Mouse (Mus musculus): ENCODE measurements around the gene Pde6g. TPM values are rescaled to one million over a fixed set of nuclear protein-coding genes. Genes with fewer than 3 reads are reported as not detected.

Pde6g gene
- polyA plus RNA-seq, 1 experiment from 2014 or later: not detected

- DNase-seq (ENCODE audit: low spot score): no peak
- no peak for ATAC-seq (replicated peaks; ENCODE audit: low FRiP score, low TSS enrichment, low read depth)
- H3K9ac ChIP-seq (ENCODE audit: low read length): peak overlapping the region; percentile 90
- peaks cover 35% of the 10 kb centered on the region for H3K36me3 ChIP-seq (ENCODE audit: control insufficient read depth, insufficient read depth, low read length)
- 68% methylated on average over 6 of the region's 6 CpGs for WGBS
- no peaks in the 10 kb centered on the region for H3K9me3 ChIP-seq (ENCODE audit: control insufficient read depth, low read length)
- H3K4me2 ChIP-seq (ENCODE audit: low read length): peak overlapping the region; percentile 92
- peaks cover 13% of the 10 kb centered on the region; the same call in 1 of the 2 replicates for H3K4me1 ChIP-seq (replicated peaks; ENCODE audit: control insufficient read depth, insufficient read depth, low read length)
- no peak overlapping the region for H3K27ac ChIP-seq (ENCODE audit: low read depth)
- peak overlapping the region; percentile 96 for H3K4me3 ChIP-seq (ENCODE audit: low read depth, low read length)
- no peaks in the 10 kb centered on the region for H3K27me3 ChIP-seq (replicated peaks; ENCODE audit: control insufficient read depth, insufficient read depth, low read length)
Observed at GRCm38 (mm10) chr11:120458847-120459597, 5.7 kb upstream of the Pde6g start.

- Histone ChIP-seq H3K27me3 (replicated peaks; ENCODE audit: control insufficient read depth, insufficient read depth, low read length) (no peaks in the 10 kb centered on the region), H3K4me2 (ENCODE audit: low read length) (peak within 1 kb of the TSS; percentile 92), H3K27ac (ENCODE audit: low read depth) (peak within 1 kb of the TSS; percentile 71), H3K9me3 (ENCODE audit: control insufficient read depth, low read length) (no peaks in the 10 kb centered on the region), H3K4me1 (replicated peaks; ENCODE audit: control insufficient read depth, insufficient read depth, low read length) (peaks cover 13% of the 10 kb centered on the region; the same call in 1 of the 2 replicates), H3K9ac (ENCODE audit: low read length) (peak within 1 kb of the TSS; percentile 90), H3K4me3 (ENCODE audit: low read depth, low read length) (peak within 1 kb of the TSS; percentile 96), H3K36me3 (ENCODE audit: control insufficient read depth, insufficient read depth, low read length) (peaks cover 30% of the 10 kb centered on the region)
- 3% methylated on average over 62 of the region's 62 CpGs for WGBS
- ATAC-seq (replicated peaks; ENCODE audit: low FRiP score, low TSS enrichment, low read depth) (peak; percentile 80), DNase-seq (ENCODE audit: low spot score) (peak; percentile 89)
Observed at GRCm38 (mm10) chr11:120457772-120458751, 4.8 kb upstream of the Pde6g start, which contains the start of the genes Oxld1 and Ccdc137. TSS of gene Oxld1 (minus strand) at chr11:120458068. TSS of gene Ccdc137 (plus strand) at chr11:120458115.

GRCm38 (mm10) chr11:120457370-120457769 lies 4.1 kb upstream of the Pde6g start:
- H3K9ac ChIP-seq (ENCODE audit: low read length): peak overlapping the region; percentile 90
- ATAC-seq (replicated peaks; ENCODE audit: low FRiP score, low TSS enrichment, low read depth) (0 out of 2 replicates have a peak, but pooled peaks have one; percentile 2), DNase-seq (ENCODE audit: low spot score) (no peak)
- peak overlapping the region; percentile 71 for H3K27ac ChIP-seq (ENCODE audit: low read depth)
- peaks cover 27% of the 10 kb centered on the region for H3K36me3 ChIP-seq (ENCODE audit: control insufficient read depth, insufficient read depth, low read length)
- H3K4me3 ChIP-seq (ENCODE audit: low read depth, low read length): peak overlapping the region; percentile 96
- WGBS: 30% methylated on average over 14 of the region's 14 CpGs
- H3K4me1 ChIP-seq (replicated peaks; ENCODE audit: control insufficient read depth, insufficient read depth, low read length): peaks cover 13% of the 10 kb centered on the region; the same call in 1 of the 2 replicates
- no peaks in the 10 kb centered on the region for H3K27me3 ChIP-seq (replicated peaks; ENCODE audit: control insufficient read depth, insufficient read depth, low read length)
- no peaks in the 10 kb centered on the region for H3K9me3 ChIP-seq (ENCODE audit: control insufficient read depth, low read length)
- peak overlapping the region; percentile 92 for H3K4me2 ChIP-seq (ENCODE audit: low read length)

- 93% methylated on average over 7 of the region's 7 CpGs for WGBS
- no peak overlapping the region for H3K9ac ChIP-seq (ENCODE audit: low read length)
- no peak overlapping the region for H3K27ac ChIP-seq (ENCODE audit: low read depth)
- H3K9me3 ChIP-seq (ENCODE audit: control insufficient read depth, low read length): no peaks in the 10 kb centered on the region
- H3K27me3 ChIP-seq (replicated peaks; ENCODE audit: control insufficient read depth, insufficient read depth, low read length): no peaks in the 10 kb centered on the region
- H3K4me3 ChIP-seq (ENCODE audit: low read depth, low read length): no peak overlapping the region
- no peak for ATAC-seq (replicated peaks; ENCODE audit: low FRiP score, low TSS enrichment, low read depth)
- peaks cover 13% of the 10 kb centered on the region; the same call in 1 of the 2 replicates for H3K4me1 ChIP-seq (replicated peaks; ENCODE audit: control insufficient read depth, insufficient read depth, low read length)
- no peak for DNase-seq (ENCODE audit: low spot score)
- no peak overlapping the region for H3K4me2 ChIP-seq (ENCODE audit: low read length)
- H3K36me3 ChIP-seq (ENCODE audit: control insufficient read depth, insufficient read depth, low read length): peaks cover 8% of the 10 kb centered on the region
Observed at GRCm38 (mm10) chr11:120455413-120455812, 2.1 kb upstream of the Pde6g start.

GRCm38 (mm10) chr11:120454965-120455364 lies 1.7 kb upstream of the Pde6g start:
- no peak overlapping the region for H3K27ac ChIP-seq (ENCODE audit: low read depth)
- H3K9me3 ChIP-seq (ENCODE audit: control insufficient read depth, low read length): no peaks in the 10 kb centered on the region
- peaks cover 5% of the 10 kb centered on the region for H3K36me3 ChIP-seq (ENCODE audit: control insufficient read depth, insufficient read depth, low read length)
- H3K4me2 ChIP-seq (ENCODE audit: low read length): no peak overlapping the region
- peaks cover 13% of the 10 kb centered on the region; the same call in 1 of the 2 replicates for H3K4me1 ChIP-seq (replicated peaks; ENCODE audit: control insufficient read depth, insufficient read depth, low read length)
- no peaks in the 10 kb centered on the region for H3K27me3 ChIP-seq (replicated peaks; ENCODE audit: control insufficient read depth, insufficient read depth, low read length)
- no peak for DNase-seq (ENCODE audit: low spot score)
- H3K4me3 ChIP-seq (ENCODE audit: low read depth, low read length): no peak overlapping the region
- WGBS: 95% methylated on average over 4 of the region's 4 CpGs
- ATAC-seq (replicated peaks; ENCODE audit: low FRiP score, low TSS enrichment, low read depth): no peak
- H3K9ac ChIP-seq (ENCODE audit: low read length): no peak overlapping the region; the same call in 1 of the 2 replicates

GRCm38 (mm10) chr11:120452246-120452645 lies 1.1 kb downstream of the Pde6g start:
- WGBS: 53% methylated on average over 3 of the region's 3 CpGs
- Histone ChIP-seq H3K27ac (ENCODE audit: low read depth) (no peak overlapping the region), H3K36me3 (ENCODE audit: control insufficient read depth, insufficient read depth, low read length) (no peaks in the 10 kb centered on the region), H3K27me3 (replicated peaks; ENCODE audit: control insufficient read depth, insufficient read depth, low read length) (no peaks in the 10 kb centered on the region), H3K4me1 (replicated peaks; ENCODE audit: control insufficient read depth, insufficient read depth, low read length) (peaks cover 5% of the 10 kb centered on the region; the same call in 1 of the 2 replicates), H3K9ac (ENCODE audit: low read length) (no peak overlapping the region), H3K4me2 (ENCODE audit: low read length) (no peak overlapping the region), H3K4me3 (ENCODE audit: low read depth, low read length) (no peak overlapping the region), H3K9me3 (ENCODE audit: control insufficient read depth, low read length) (no peaks in the 10 kb centered on the region)
- DNase-seq (ENCODE audit: low spot score) (no peak), ATAC-seq (replicated peaks; ENCODE audit: low FRiP score, low TSS enrichment, low read depth) (no peak)

GRCm38 (mm10) chr11:120447179-120447578 lies 6.1 kb downstream of the Pde6g start:
- no peaks in the 10 kb centered on the region for H3K36me3 ChIP-seq (ENCODE audit: control insufficient read depth, insufficient read depth, low read length)
- no peak overlapping the region for H3K27ac ChIP-seq (ENCODE audit: low read depth)
- no peaks in the 10 kb centered on the region for H3K9me3 ChIP-seq (ENCODE audit: control insufficient read depth, low read length)
- no peaks in the 10 kb centered on the region for H3K27me3 ChIP-seq (replicated peaks; ENCODE audit: control insufficient read depth, insufficient read depth, low read length)
- no peak overlapping the region for H3K9ac ChIP-seq (ENCODE audit: low read length)
- WGBS: 73% methylated on average over 7 of the region's 7 CpGs
- H3K4me1 ChIP-seq (replicated peaks; ENCODE audit: control insufficient read depth, insufficient read depth, low read length): no peaks in the 10 kb centered on the region
- no peak for ATAC-seq (replicated peaks; ENCODE audit: low FRiP score, low TSS enrichment, low read depth)
- H3K4me3 ChIP-seq (ENCODE audit: low read depth, low read length): no peak overlapping the region
- no peak overlapping the region for H3K4me2 ChIP-seq (ENCODE audit: low read length)
- DNase-seq (ENCODE audit: low spot score): no peak

GRCm38 (mm10) chr11:120445475-120445874 lies 7.8 kb downstream of the Pde6g start:
- ATAC-seq (replicated peaks; ENCODE audit: low FRiP score, low TSS enrichment, low read depth): no peak
- H3K4me3 ChIP-seq (ENCODE audit: low read depth, low read length): no peak overlapping the region
- no peaks in the 10 kb centered on the region for H3K27me3 ChIP-seq (replicated peaks; ENCODE audit: control insufficient read depth, insufficient read depth, low read length)
- no peak overlapping the region for H3K27ac ChIP-seq (ENCODE audit: low read depth)
- DNase-seq (ENCODE audit: low spot score): no peak
- 65% methylated on average over 3 of the region's 3 CpGs for WGBS
- no peak overlapping the region for H3K4me2 ChIP-seq (ENCODE audit: low read length)
- no peak overlapping the region for H3K9ac ChIP-seq (ENCODE audit: low read length)
- no peaks in the 10 kb centered on the region for H3K4me1 ChIP-seq (replicated peaks; ENCODE audit: control insufficient read depth, insufficient read depth, low read length)
- H3K9me3 ChIP-seq (ENCODE audit: control insufficient read depth, low read length): no peaks in the 10 kb centered on the region
- no peaks in the 10 kb centered on the region for H3K36me3 ChIP-seq (ENCODE audit: control insufficient read depth, insufficient read depth, low read length)

All from intestine, embryonic 14.5 days (tissue).